Mouse (Mus musculus): Measurements from ENCODE around the gene Rap1gap2. TPM values are rescaled to one million over a fixed set of nuclear protein-coding genes. Genes with fewer than 3 reads are reported as not detected.

The Rap1gap2 gene
- total RNA-seq (2021): 10 to 100 TPM; 77.8 to 87.8 TPM

DNA sequence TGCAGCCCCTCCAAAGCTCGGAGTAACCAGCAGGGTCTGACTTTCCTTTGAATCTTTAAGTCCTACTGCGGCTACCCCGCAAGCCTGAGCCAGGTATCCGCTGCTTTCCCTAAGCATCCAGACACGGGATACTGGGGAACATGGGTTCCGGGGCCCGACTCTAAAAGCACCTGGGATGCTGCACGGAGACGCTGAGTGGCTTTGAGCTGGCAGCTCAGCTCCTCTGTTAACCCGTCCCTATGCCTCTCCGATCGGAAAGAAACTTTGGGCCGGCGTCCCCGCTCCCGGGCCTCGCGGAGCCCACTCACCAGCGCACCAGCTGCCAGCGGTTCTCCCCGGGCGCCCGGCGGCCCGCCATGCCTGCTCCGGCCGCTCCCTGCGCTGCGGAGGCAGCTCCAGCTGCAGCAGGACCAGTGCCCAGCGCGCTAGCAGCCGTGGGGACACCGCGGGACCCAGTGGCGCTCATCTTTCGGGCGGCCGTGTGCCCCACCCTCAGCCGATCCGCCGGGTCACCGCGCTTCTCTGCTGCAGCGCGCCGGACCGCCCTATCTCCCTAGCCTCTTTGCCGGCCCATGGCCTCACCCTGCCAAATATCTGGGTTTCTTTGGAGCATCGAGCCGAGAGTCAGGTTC is at the start of gene Rap1gap2:
Gene Rap1gap2 (minus strand): TSS at position 371 of the 632 bp plus-strand sequence.
- no peak for DNase-seq
- intact Hi-C loops (cut with DNase I): no loop called here

DNA sequence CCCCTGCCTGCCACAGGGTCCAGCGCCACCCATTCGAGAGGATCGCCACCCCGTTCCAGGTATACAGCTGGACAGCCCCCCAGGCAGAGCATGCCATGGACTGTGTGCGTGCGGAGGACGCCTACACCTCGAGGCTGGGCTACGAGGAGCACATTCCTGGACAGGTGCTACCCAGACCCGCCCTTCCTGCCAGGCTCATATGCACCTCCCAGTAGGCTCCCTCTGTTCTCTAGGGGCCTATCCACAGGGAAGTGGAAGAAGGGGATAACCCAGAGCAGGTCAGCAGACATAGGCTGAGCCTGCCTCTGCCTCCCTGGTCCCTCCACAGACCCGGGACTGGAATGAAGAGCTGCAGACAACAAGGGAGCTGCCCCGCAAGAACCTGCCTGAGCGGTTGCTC is 49.6 kb upstream of the Rap1gap2 start:
- intact Hi-C loops (cut with DNase I): no loop called here
- DNase-seq: no peak

DNA sequence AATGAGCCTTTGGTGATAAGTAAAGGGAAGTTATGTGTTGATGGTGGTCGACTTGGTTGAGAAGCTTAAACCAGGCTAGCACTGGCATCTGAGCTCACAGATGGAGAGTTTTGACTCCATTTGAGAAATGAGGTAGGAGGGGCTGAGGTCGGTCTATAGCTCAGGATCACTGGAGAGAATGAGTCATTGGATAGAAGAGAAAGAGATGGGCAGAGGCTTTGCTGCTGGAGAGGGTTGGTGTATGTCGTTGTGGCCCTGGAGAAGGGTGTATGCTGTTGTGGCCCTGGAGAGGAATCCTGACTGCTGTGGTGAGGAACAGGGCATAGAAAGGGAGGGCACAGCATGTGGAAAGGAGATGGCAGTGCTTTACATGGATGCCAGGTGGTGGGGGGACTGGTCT is 45.2 kb upstream of the Rap1gap2 start:
- DNase-seq: no peak
- intact Hi-C loops (cut with DNase I): no loop called here

DNA sequence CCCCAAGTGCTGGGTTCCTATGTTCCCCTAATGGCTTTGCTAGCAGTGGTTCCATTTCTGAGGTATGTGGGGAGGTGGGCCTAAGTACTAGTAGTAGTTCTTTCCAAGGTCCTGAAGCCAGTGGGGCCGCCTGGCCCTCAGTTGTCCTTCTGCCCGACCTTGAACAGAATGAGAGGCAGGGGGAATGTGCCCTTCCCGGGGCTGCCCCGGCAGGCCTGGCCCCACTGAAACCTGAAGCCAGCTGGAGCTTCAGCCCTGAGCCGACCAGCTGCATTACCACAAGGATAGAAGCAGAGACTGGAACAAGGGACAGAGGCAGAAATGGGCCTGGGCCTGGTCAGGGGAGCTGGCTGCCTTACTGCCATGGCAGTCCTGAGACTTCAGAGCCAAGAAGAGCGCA is 42.7 kb upstream of the Rap1gap2 start:
- intact Hi-C loops (cut with DNase I): no loop called here
- DNase-seq: no peak

DNA sequence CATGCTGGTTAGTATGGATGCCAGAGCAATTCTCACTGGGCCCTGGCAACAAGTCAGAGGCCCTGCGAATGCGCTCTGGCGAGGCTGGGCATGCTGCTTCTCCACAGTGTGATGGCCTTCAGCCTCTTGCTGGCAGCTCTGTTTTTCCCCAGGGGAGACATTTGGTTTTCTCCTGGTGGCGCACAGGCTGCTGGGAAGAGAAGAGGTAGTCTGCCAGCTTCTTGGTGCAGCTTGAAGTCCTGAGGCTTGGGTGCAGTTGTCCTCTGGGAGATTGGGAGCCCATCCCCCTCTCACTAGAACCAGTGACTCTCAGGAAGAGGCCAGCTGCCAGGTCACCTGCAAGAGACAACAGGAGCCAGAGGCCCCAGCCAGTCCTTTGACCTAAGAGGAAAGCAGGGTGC is 42.1 kb upstream of the Rap1gap2 start:
- DNase-seq: peak; percentile 35
- intact Hi-C loops (cut with DNase I): no loop called here

DNA sequence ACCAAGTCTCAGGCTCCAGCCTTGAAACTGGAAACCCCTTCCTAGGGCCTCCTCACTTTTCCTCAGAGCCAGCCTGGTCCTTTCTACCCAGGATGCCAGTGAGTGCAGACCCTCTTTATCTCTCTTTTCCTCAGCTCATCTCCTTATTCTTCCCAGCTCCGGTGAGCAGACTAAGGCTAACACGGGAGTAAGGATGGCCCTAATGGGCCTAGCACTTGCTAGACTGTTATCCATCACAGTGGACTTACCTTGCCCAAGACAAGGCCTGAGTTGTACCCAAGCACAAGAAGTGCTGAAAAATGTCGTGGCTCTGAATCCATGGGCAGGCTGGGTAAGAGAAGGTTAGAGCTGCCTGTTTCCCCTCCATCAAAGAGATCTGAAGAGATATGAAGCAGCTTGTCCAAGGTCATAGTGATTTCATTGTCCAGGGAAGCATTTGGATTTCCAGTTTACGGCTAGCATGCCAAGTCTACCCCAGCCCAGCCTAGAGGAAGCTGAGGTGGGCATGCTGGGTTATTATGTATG is 39.9 kb upstream of the Rap1gap2 start:
- intact Hi-C loops (cut with DNase I): no loop called here
- no peak for DNase-seq

DNA sequence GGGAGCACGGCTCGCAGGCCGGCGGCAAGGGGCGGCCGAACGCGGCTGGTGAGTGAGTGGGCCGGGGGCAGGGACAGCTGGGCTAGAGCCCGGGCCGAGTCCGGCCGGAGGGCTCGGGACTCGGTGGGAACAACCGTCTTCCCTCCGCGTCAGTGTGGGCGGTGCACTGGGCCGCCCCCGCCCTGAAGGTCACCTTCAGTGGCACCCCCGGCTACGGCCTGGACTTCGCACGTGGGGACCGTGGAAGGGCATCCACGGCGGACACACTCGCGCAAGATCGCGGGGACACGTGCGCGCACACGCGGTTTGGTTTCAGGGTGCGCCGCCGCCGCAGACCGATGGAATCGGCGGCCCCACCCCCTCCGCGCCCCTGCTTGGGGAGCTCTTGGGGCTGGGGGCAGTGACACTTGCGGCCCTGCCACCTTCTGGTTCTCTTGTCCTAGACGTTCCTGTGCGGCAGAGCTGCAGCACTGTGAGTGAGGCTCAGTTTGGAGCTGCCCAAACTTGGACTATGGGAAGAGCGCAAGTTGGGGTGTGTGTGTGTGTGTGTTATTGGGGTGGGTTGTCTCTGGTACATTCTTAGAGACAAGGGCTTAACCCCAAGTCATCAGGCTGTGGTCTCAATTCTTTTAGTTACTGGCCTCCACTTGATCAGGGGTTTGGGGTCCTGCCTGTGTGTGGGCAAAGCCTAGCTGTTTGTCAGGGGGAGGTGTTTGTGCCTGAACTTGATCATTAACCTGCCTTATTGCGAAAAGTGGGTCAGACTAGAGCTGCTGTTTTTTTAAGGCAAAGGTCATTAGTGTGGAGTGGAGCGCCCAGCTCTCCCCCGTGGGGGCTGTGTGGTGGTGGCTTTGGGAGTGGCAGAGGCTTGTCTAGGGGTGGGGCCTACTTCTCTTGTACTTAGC is 39.2 kb upstream of the Rap1gap2 start:
- DNase-seq: peak; percentile 31
- intact Hi-C loops (cut with DNase I): no loop called here

DNA sequence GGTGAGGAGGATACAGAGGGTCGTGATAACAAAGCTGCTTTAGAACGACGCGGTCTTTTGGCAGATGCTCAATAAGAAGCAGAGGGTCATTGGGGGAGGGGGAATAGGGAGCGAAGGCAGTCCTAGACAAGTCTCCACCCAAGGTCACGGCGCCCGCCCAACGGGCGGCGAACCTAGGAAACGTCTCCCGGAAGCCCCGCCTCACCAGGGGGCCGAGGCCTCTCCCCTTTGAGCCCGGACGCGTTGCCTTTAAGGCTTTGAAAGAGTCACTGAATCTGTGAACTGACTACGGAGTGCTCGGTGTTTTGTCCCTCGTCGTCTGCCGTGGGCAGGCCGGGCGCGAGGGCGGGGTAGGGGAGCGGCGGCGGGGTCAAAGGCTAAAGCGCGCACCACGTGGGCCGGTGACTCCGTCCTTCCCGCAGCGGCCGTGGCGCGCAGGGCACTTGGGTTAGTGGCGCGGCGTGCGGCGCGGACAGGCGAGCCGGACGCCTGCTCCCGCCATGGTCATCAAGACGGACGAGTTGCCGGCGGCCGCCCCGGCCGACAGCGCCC is 38.5 kb upstream of the Rap1gap2 start, which contains the start of gene Cluh:
Gene Cluh (plus strand): TSS at position 401 of the 552 bp plus-strand sequence.
- peak; percentile 96 for DNase-seq
- intact Hi-C loops (cut with DNase I): no loop called here

DNA sequence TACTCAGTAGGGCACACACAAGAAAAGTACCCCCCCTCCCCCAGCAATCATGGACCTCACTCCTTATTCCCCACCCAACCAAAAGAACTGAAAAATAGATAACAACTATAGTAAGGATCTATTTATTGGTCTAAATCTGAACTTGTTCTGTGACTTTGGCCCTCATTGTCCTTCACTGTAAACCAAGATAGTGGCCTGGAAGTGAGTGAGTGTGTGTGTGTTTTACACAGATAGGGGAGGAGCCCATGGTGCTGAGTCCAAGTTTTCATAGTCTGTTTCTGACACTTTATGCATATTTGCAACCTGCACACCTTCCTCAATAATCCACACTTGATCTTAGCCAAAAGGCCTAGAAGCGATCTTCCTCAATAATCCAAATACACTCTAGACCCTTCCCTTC is 38.0 kb upstream of the Rap1gap2 start:
- intact Hi-C loops (cut with DNase I): no loop called here
- no peak for DNase-seq

DNA sequence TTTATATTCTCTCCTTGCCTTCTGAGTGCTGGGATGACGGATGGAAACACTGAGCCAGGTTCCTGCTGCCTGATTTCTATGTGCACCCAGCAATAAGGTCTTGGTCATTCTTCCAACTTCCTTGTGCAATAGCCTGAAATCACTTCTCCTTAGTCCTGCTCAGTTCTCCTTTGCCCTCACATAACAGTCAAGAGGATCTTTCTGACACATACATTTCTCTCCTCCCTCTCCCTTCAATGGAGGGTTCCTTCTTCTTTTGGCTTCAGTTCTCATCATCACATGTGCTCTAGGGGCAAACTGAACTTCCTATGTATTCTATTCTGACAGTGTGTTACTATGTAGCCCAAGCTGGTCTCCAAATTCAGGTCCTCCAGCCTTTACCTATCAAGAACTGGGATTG is 37.3 kb upstream of the Rap1gap2 start:
- intact Hi-C loops (cut with DNase I): no loop called here
- no peak for DNase-seq

DNA sequence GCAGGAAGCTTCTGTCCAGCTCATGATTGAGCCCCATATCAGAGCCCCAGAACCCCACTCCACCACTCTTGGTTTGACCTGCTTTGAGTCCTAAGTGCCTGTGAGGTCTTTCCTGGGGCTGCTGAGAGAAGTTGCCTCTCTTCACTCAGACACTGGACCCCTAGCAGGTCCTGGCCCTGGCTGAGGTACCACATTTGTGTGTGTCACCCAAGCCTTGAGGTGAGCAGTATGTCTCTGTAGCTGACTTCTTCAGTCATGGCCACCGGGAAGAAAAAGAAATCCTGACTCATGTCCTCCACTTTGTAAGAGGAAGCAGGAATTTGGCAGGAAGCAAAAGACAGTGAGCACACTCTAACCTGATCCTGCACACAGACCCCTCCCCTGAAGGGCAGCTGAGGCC is 28.9 kb upstream of the Rap1gap2 start:
- intact Hi-C loops (cut with DNase I): no loop called here
- no peak for DNase-seq

DNA sequence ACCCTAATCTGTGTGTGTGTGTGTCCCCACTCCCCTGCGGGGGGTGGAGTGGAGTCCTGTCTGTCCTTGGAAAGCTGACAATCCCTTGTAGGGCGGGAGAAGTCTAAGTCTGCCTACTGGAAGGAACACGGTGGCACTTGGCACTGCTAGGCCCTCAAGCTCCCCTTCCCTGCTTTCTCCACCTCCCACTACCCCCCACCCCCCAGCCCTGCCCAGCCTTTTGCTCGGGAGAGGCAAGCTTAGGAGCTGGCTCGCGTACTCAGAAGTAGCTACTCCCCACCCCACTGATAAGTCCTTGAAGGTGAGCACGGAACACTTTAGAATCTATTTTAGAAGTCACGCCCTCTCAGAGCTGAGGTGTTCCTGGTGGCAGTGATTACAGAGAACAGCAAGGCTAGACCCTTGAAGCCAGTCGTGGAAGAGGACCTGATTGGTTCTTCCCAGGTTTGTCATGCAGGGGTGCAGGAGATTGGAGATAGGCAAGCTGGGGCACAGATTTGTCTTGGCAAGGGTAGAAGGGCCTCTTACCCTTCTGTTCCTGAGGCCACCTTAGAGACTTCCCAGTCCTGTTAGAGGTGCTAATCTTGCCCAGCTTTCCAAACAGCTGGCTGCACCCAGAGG is 28.2 kb upstream of the Rap1gap2 start:
- intact Hi-C loops (cut with DNase I): no loop called here
- no peak for DNase-seq

DNA sequence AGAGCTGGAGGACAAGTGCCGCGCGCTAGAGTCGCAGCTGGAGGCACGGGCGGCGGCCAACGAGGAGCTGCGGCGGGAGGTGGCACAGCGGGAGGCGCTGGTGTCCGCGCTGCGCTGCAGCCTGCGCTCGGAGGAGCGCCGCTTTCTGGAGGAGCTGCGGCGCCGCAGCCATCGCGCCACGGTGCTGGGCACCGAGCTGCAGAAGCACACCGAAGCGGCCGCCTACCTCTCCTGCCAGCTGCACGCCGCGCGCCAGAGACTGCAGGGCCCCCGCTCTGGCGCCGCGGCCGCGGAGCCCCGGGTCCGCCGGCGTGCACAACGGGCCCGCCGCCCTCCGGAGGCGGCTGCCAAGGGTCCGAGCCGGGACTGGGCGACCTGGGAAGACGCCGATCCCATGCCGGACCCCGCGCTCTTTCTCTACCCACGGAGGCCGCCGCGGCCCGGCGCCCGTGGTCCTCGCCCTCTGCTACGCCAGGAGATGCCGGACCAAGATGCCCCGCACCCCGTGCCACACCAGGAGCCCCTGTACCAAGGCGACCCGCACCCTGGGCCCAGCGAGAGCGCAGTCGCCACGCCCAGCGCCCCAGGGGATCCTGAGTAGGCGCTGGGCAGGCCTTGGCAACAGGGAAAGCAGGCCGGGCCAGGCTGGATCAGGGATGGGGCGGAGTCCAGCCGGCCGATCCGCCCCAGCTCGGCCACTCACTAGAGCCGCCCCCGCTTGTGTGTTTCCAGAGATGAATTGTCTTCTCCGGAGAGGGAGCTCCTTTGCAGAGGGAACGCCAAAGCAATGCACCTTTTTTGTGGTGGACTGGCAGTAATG is 27.5 kb upstream of the Rap1gap2 start:
- DNase-seq: peak; percentile 73
- intact Hi-C loops (cut with DNase I): no loop called here

DNA sequence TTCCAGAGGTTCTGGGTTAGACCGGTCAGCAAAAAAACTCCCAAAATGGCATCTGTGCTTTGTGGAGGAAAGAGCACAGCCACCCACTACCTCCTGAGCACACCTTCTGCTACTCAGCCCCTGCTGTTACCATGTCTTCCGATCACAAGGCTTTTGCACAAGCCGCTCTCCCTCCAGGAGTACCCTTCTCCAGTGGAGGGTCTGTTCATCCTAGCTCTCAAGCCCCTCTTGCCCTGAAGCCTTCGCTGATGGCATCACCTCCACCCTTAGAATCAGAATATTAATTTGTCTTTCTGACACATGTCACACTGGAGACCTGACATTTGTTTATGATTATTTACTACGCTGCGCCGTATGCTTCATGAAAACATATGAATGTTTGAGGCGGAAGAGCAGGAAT is 26.8 kb upstream of the Rap1gap2 start:
- intact Hi-C loops (cut with DNase I): no loop called here

DNA sequence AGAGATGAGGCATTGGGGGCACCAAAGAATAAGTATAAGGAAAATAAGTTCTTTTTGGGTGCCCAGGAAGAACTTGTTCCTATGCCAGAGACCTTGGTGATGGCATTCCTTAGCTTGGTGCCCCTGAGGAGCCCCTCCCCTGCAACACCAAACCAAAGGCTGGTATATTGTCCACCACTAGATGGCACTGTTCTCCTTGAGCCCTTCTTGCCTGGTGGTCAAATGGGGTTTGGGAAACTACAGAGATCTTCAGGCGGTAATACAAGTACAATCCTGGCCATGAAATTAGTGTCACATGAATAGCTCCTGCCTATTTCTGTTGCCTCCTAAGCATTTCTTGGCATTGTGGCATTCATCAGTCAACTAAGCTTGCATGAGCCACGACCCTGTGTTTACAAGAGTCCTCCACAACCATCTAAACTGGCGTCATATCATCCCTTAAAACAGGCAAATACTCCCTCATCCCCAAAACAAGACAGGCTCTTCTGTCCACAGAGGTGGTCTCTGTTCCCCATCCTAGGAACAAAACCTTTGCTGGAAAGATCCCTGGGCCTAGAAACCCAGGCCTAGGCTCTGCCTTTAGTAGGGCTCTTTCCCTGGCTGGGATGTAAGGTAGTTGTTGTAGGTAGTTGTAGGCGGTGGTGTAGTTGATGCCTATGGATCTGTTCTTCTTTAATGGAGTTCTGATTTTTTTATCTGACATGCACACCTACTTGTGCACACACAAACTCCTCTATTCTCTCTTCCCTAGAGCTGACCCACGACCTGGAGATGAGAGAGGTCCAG is 24.0 kb upstream of the Rap1gap2 start:
- intact Hi-C loops (cut with DNase I): no loop called here
- DNase-seq: peak; percentile 69

More for the DNA sequence above, 26.8 kb upstream of the Rap1gap2 start:
- no peak for DNase-seq

DNA sequence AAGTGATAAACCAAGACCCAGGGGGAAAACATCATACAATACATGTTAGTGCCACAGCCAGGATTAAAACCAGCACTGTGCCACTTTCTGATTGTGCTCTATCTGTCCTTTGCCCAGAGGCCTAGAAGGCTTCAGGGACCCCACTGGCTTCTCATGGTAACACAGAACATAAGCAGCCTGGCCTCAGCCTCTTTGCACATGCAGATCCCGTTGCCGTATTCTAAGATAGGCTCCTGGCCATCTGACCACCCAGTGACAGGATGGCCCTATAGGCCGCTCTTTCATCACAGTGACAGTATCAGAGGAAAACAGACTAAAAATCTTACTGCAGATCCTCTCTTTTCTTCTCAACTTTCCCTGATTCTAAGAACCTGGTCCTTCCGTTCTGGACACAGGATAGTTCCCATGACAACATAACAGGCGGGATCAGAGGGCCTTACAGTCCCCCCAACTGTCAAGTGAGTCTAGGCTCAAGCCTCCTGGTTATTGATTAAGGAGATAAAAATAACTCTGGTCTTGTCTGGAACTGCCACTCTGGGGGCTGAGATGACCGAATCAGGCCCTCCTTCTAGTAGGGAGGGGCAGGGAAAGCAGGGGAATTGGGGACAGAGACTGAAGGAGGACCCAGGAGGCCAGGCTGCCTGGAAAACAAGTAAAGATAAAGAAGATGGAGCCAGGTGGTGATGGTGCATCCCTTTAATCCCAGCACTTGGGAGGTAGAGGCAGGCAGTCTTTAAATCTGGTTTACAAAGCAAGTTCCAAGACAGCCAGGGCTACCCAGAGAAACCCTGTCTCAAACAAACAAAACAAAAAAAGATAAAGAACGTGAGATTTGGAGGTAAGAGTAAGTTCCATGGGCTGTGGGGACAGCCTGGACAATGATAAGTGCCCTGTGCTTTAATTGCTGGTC is 21.4 kb upstream of the Rap1gap2 start:
- no peak for DNase-seq
- intact Hi-C loops (cut with DNase I): no loop called here

DNA sequence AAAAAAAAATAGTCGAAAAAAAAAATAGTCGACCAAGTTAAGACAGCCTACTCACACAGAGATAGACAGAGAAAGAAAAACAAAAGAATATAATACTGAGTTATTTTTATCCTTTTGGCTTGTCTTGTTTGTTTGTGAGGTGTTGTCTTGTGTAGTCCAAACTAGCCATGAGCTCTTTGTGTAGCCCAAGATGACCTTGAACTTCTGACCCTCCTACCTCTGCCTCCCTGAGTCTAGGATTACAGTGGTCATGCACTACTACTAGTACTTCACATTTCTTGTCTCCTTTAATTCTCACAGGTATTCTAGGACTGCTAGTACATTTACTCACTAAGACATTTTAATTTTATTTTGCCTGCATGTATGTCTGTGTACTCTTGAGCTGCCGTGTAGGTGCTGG is 16.8 kb upstream of the Rap1gap2 start:
- intact Hi-C loops (cut with DNase I): no loop called here
- DNase-seq: no peak

DNA sequence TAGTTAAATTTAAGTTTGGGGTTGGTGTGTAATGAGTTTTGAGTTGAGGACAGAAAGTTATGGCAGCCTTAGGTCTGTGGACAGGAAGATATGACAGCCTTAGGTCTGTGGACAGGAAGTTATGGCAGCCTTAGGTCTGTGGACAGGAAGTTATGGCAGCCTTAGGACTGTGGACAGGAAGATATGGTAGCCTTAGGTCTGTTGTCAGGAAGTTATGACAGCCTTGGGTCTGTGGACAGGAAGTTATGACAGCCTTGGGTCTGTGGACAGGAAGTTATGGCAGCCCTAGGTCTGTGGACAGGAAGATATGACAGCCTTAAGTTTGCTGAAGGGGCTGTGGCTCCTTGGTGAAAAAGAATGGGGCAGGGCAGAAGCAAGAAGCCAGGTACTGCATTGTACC is 14.6 kb upstream of the Rap1gap2 start:
- intact Hi-C loops (cut with DNase I): no loop called here
- no peak for DNase-seq
